Mouse (Mus musculus) ES-Bruce4 (cell line): ENCODE results near the gene Kif6.

Experiments
- CTCF ChIP-seq: IDR thresholded peaks from one replicate; pipeline ENCODE4 v1.8.1; 2011; ENCODE audit warnings: low read depth, low read length
- POLR2A ChIP-seq: IDR thresholded peaks from one replicate; pipeline ENCODE4 v1.8.1; 2011; ENCODE audit warnings: low read length; ENCODE audit not compliant: insufficient read depth

- TF ChIP-seq POLR2A (no peak), CTCF (peak; percentile 46)
These were observed 28.1 kb downstream of the Kif6 start for GRCm38 (mm10) chr17:49642889-49643490.
